Mouse (Mus musculus): Measurements from ENCODE around the gene Ids. TPM values are rescaled to one million over a fixed set of nuclear protein-coding genes. Genes with fewer than 3 reads are reported as not detected.

The Ids gene
- polyA plus RNA-seq, 1 experiment from 2014 or later, result 1.7 TPM

DNA sequence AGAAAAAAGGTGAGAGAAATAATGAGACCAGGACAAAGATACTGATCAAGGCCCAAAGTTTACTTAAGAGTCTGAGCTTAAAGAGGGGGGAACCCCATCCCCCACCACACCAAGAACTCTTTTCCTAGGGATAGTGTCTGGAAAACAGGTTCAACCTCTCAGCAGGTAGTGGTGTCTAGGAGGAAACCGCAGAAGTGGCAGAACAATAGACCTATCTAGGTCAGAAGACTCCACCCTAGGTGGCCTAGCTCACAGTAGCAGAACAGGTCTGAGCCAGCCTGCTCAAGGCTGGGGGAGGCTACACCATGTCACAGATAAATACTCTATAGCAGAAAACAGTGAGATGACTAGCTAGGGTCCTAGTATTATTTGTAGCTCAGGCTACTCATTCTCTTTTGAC is 37.2 kb downstream of the Ids start:
- H3K36me3 ChIP-seq, result no peaks in the 10 kb centered on the region
- no peaks in the 10 kb centered on the region for H3K27me3 ChIP-seq (ENCODE audit: low read depth, poor library complexity, severe bottlenecking)
- H3K4me3 ChIP-seq, result no peak overlapping the region
- 67% methylated on average over 1 of the region's 1 CpGs for WGBS
- no peaks in the 10 kb centered on the region for H3K9me3 ChIP-seq (replicated peaks)
- peaks cover 6% of the 10 kb centered on the region; the same call in 1 of the 2 replicates for H3K4me1 ChIP-seq
- H3K27ac ChIP-seq, result no peak overlapping the region
- no peak for DNase-seq (ENCODE audit: low spot score)

- peak overlapping the region; percentile 46; the same call in 1 of the 2 replicates for H3K27ac ChIP-seq
- H3K4me1 ChIP-seq, result no peaks in the 10 kb centered on the region
- no peak overlapping the region for H3K4me3 ChIP-seq
- no peaks in the 10 kb centered on the region for H3K36me3 ChIP-seq
- DNase-seq (ENCODE audit: low spot score), result peak; percentile 38
- 38% methylated on average over 2 of the region's 2 CpGs for WGBS
- H3K27me3 ChIP-seq (ENCODE audit: low read depth, poor library complexity, severe bottlenecking), result no peaks in the 10 kb centered on the region
- H3K9me3 ChIP-seq (replicated peaks), result no peaks in the 10 kb centered on the region
Observed at GRCm38 (mm10) chrX:70319254-70319653, 45.6 kb downstream of the Ids start.

- no peak overlapping the region for H3K4me3 ChIP-seq
- no peaks in the 10 kb centered on the region for H3K36me3 ChIP-seq
- 74% methylated on average over 3 of the region's 3 CpGs for WGBS
- no peaks in the 10 kb centered on the region for H3K27me3 ChIP-seq (ENCODE audit: low read depth, poor library complexity, severe bottlenecking)
- H3K27ac ChIP-seq, result no peak overlapping the region
- DNase-seq (ENCODE audit: low spot score), result no peak
- H3K9me3 ChIP-seq (replicated peaks), result no peaks in the 10 kb centered on the region
- no peaks in the 10 kb centered on the region for H3K4me1 ChIP-seq
Observed at GRCm38 (mm10) chrX:70314949-70315641, 49.8 kb downstream of the Ids start.

Other genes starting within 250 kb of the Ids start
- 24.4 and 27.5 TPM in 2 replicates for gene 1110012L19Rik, start 20.8 kb upstream of the Ids start, polyA plus RNA-seq (2016; fragmentation: Nextera tagmentation; extraction: Ambion mirVana)
- 30.5 and 34.4 TPM in 2 replicates for gene Tmem185a, start 112.1 kb upstream of the Ids start, polyA plus RNA-seq (2016; fragmentation: Nextera tagmentation; extraction: Ambion mirVana)

Data from limb, embryonic 10.5 days (tissue).